Mouse (Mus musculus) mammary gland, adult 2 months (tissue): ENCODE measurements around the gene Mlec. TPM values are rescaled to one million over a fixed set of nuclear protein-coding genes. Genes with fewer than 3 reads are reported as not detected.

Experiments
- polyA plus RNA-seq: library from polyadenylated mRNA; depleted of rRNA; stranded (reverse); fragments of >200 nt; gene quantifications from 2 replicates; pipeline ENCODE4 v1.2.3, GENCODE M21; 2012; ENCODE audit warnings: low replicate concordance; rRNA removed

Gene Mlec
- polyA plus RNA-seq = 65.7 and 84.4 TPM in 2 replicates

DNA sequence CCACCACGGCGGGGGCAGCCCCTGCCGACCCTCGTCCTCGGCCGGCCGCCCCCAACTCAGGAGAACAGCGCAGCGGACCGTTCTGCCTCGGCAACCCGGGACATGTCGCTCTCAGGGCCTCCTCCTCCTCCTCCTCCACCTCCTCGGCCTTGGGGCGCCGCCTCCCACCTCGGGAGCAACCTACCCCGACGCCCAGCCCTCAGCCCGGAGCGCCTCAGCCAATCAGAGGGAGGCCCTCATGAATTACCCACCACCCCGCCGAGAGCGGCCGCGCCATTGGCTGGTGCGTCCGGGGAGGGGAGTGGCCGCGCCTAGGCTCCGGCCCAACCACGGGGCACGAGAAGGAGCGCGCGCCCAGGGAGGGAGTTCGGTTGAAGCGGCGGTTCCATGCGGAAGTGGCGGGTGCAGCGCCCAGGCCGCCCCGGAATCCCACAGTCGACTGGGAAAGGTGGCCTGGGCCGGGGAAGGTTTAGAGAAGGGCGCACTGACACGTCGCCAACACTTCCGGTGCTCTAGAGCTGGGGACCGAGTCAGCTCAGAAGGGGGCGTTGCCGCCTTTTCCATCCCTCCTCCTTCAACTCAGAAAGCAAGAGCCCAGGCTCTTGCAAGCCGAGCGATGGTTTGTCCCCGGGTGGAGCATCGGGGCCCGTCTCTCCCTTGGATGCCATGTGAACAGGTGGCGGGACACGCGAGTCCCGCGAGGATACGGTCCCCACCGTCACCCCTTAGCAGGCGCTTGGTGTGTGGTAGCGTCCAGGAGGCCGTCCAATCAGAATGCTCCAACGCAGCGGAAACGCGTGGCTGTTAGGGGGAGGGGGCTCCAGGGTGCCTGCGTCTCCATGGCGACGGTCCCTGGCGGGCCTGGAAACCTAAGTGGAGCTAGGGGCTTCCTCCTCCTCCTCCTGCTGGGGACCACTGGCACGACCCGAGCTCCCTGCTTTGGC is at the start of gene Mlec:
Mlec (minus strand) TSS at position 140 of the 944 bp plus-strand sequence.

DNA sequence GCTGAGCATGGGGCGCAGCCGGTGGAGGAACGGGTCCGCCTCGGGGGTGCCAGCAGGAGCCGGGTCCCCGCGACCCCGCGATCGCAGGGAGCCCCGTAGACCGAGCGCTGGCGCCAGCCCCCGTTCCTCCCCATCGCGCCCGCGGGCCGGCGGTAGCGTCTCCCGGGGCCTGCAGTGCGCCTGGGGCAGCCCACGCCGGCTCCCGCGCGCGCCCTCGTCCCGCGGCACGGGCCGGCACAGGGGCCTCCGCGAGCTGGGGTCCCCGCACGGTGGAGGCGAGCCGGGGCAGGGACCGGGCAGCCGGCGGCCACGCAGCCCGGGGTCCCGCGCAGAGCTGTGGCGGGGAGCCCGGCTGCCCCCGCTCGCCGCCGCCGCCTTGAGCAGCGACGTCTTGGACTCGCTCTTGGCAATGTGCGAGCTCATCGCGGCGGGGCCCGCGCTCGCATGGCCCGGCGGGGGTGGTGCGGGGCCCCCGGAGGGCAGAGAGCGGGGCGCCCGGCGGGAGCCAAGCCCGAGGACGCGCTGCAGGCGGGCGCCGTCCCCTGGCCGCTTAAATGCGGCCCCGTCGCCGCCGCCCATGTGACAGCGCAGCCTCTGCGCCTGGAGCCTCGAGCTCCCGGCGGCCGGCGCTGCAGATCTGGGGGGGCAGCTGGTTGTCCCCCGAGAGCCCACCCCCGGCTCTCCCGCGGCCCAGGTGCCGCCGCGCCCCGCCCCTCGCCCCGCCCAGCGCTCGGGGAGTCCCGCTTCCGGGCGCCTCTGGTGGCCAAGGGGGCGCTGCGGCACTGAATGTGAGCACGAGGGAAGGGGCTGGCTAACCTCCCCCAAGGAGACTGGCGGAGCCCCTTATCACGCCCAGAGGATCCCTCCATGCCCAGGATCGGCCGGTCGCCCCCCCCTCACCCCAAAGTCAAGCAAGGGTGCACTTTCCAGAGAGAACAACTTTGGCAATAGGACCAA is 36.0 kb upstream of the Mlec start, which contains the start of gene Cabp1:
Cabp1 (minus strand) TSS at position 713 of the 957 bp plus-strand sequence.

DNA sequence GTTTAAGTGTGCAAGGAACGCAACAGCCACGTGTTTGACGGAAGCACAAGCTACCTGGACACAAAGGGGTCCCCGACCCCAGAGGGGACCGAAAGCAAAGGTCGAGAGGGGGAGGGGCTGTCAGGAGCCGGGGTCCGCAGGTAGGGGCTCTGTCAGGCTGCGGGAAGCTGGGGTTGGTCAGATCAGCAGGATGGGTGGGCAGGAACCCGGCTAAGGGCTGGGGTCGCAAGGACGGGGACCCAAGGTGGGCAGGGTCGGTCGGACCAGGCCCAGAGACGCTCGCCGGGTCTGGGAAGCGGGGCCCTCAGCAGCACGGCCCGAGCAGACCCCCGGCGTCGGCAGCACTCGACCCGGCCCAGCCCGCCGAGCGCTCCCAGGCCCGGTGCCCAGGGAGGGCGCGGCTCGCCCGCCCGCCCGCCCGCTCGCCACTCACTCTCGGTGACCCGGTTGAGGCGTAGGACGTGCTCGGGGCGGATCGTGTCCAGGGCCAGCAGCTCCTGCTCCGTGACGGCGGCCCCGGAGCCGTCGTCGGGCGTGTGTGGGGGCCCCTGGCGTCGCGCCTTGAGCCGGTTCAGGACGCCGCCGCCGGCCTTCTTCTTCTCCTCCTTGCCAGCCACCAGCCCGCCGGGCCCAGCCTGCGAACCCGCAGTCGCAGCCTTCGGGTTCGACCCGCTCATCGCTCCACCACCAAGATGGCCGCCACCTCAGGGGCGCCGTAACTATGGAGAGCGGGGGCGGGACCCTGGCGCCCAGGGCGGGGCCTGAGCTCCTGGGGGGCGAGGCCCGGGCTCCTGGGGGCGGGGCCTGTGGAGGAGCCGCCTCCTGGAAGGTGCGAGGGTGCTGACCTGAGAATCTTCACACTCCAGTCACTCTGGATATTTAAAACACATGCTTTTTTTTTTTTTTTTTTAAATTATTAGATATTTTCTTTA is 23.5 kb downstream of the Mlec start, which contains the start of gene Unc119b:
Unc119b (minus strand) TSS at position 742 of the 932 bp plus-strand sequence.

DNA sequence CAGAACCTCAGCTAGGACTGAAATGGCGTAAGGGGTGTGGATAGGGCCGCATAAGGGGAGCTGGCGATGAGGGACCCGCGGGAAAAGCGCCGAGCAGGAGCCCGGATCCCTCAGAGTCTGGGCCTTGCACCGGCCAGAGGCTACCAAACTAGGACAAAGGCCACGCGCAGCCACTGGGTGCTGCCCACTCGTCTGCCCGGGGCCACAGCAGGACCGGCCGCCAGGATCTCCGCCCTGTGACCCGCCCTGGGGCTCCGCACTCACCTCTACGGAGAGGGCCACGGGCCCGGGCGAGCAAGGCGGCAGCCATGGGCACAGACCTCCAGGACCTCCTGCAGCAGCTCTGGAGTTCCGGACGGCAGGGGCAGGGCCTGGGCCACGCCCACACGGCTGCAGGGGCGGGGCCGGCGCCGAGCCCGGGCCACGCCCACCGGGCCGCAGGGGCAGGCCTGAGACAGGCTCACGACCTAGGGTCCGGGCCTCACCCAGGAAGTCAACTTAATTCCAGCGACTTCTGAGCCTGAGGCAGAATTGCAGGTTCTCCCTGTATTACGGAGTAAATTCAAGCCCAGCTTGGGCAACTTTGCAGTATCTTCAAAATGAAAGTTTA is 38.9 kb downstream of the Mlec start, which contains the start of gene Acads:
Acads (minus strand) TSS at position 386 of the 610 bp plus-strand sequence.

DNA sequence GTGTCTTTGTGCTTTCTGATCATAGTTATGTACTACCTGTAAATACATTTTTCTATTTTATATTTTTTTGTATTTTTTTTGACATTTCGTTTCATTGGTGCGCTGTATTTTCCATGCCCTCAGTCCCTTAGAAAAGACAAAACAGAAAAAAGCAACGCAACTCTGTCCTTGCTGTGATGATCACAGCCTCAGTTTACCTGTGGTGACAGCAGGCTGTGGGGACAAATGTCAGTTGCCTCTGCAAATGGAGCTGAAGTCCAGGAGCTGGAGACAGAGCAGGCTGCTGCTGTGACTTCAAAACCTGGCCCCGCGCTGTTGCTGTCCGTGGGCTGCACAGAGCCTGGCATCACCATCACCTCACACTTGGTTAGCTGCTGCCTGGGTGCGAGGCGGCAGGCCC is 59.8 kb downstream of the Mlec start, which contains the start of gene Gm10401:
Gm10401 (minus strand) TSS at position 101 of the 400 bp plus-strand sequence.

Other genes starting within 250 kb of the Mlec start
- gene Oasl1, start 234.9 kb downstream of the Mlec start, polyA plus RNA-seq = 10.2 and 12.7 TPM in 2 replicates
- gene 2210016L21Rik, start 216.0 kb downstream of the Mlec start, polyA plus RNA-seq = 15.6 and 18.0 TPM in 2 replicates
- gene Hnf1a, start 187.1 kb downstream of the Mlec start, polyA plus RNA-seq = 0.17 TPM in 1 of 2 replicates, not detected in the other
- gene Sppl3, start 147.0 kb downstream of the Mlec start, polyA plus RNA-seq = 60.9 and 73.7 TPM in 2 replicates
- gene Gm10401, start 59.9 kb downstream of the Mlec start, polyA plus RNA-seq = not detected in 2 replicates
- gene Acads, start 38.8 kb downstream of the Mlec start, polyA plus RNA-seq = 174 and 188 TPM in 2 replicates
- gene Unc119b, start 23.2 kb downstream of the Mlec start, polyA plus RNA-seq = 39.5 and 43.4 TPM in 2 replicates
- gene Cabp1, start 36.2 kb upstream of the Mlec start, polyA plus RNA-seq = 1.4 and 2.3 TPM in 2 replicates
- 91.7 and 132 TPM in 2 replicates for gene Pop5, start 77.7 kb upstream of the Mlec start, polyA plus RNA-seq
- 133 and 176 TPM in 2 replicates for gene Rnf10, start 114.7 kb upstream of the Mlec start, polyA plus RNA-seq
- gene Coq5, start 121.5 kb upstream of the Mlec start, polyA plus RNA-seq = 13.2 and 31.3 TPM in 2 replicates
- 139 and 169 TPM in 2 replicates for gene Dynll1, start 142.8 kb upstream of the Mlec start, polyA plus RNA-seq
- 24.4 and 53.3 TPM in 2 replicates for gene Srsf9, start 169.0 kb upstream of the Mlec start, polyA plus RNA-seq
- gene Gatc, start 183.0 kb upstream of the Mlec start, polyA plus RNA-seq = 9.3 and 17.8 TPM in 2 replicates
- gene Triap1, start 183.0 kb upstream of the Mlec start, polyA plus RNA-seq = 9.2 and 15.3 TPM in 2 replicates
- gene Cox6a1, start 190.8 kb upstream of the Mlec start, polyA plus RNA-seq = 2,839 and 6,625 TPM in 2 replicates